Mouse (Mus musculus) heart, embryonic 10.5 days (tissue): ENCODE data around the gene Slc39a7. TPM values are rescaled to one million over a fixed set of nuclear protein-coding genes. Genes with fewer than 3 reads are reported as not detected.

Experiments used
- DNase-seq: peaks from one replicate; pipeline ENCODE4 v3.0.0-alpha.2; 2017; ENCODE audit warnings: low spot score
- H3K27ac ChIP-seq: fragments of 300-500 bp; sonication (generic); 2 replicates; pipeline ENCODE4 v1.5.1; 2016; ENCODE audit warnings: mild to moderate bottlenecking
- H3K27me3 ChIP-seq: fragments of 300-500 bp; sonication (generic); 2 replicates; pipeline ENCODE4 v1.6.1; 2016; ENCODE audit warnings: mild to moderate bottlenecking; ENCODE audit not compliant: poor library complexity, insufficient read depth, severe bottlenecking
- H3K36me3 ChIP-seq: fragments of 300-500 bp; sonication (generic); 2 replicates; pipeline ENCODE4 v1.6.1; 2016; ENCODE audit warnings: mild to moderate bottlenecking, moderate library complexity
- H3K4me1 ChIP-seq: fragments of 300-500 bp; sonication (generic); 2 replicates; pipeline ENCODE4 v1.6.1; 2016; ENCODE audit warnings: mild to moderate bottlenecking
- H3K4me3 ChIP-seq: fragments of 300-500 bp; sonication (generic); 2 replicates; pipeline ENCODE4 v1.5.1; 2016; ENCODE audit warnings: mild to moderate bottlenecking, moderate library complexity
- H3K9me3 ChIP-seq: fragments of 300-500 bp; sonication (generic); 2 replicates; pipeline ENCODE4 v1.6.1; 2016; ENCODE audit warnings: mild to moderate bottlenecking, moderate library complexity
- WGBS: fragments of 180-500 bp; shearing (Covaris S2); methylation state at CpG from one replicate; pipeline ENCODE4 v1.1.7; 2016; 5-methylcytosine and 5-hydroxymethylcytosine counted together
- polyA plus RNA-seq: library from polyadenylated mRNA; unstranded; fragments of >200 nt; fragmentation: Nextera tagmentation; extraction: Ambion mirVana; gene quantifications from 2 replicates; pipeline ENCODE4 v1.2.1, GENCODE M21; 2016

Gene Slc39a7
- polyA plus RNA-seq, 1 experiment from 2014 or later, result 180 TPM

DNA sequence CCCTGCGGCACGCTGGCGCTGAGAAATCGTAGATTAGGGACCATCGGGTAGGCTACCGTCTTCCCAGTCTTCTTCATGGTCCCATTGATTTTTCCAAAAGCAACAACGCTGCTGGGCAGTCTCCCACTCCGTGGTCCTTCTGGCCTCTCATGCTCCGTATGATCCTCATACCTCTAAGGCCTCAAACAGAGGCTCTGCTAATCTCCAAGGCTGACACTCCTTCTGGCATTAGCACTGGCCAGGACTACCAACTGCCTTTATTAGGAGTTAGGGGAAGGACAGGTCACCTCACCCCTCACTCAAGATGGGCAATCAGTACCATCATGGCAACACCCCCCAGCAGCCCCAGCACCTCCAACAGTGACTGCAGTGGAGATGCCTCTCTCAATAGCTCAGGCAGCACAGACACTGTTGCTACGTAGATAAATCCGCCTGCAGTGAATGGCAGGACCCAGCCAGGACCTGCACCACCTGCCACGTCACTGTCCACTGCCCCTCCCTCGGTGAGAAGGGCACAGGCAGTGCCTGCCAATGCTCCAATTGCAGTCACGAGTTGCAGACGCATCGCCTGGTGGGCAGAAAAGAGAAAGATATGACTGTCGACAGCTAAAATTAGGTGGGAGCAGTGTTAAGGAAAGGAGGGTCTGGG is 2.9 kb downstream of the Slc39a7 start:
- Histone ChIP-seq H3K27me3 (no peaks in the 10 kb centered on the region), H3K9me3 (no peaks in the 10 kb centered on the region), H3K36me3 (peaks cover 27% of the 10 kb centered on the region), H3K4me3 (peak overlapping the region; percentile 76), H3K27ac (peak overlapping the region; percentile 86; the same call in 1 of the 2 replicates), H3K4me1 (peaks cover 86% of the 10 kb centered on the region)
- 75% methylated on average over 17 of the region's 17 CpGs for WGBS
- DNase-seq, result peak; percentile 77

GRCm38 (mm10) chr17:34027656-34028223 is 3.7 kb downstream of the Slc39a7 start, which contains the start of gene H2-Ke6:
TSS of gene H2-Ke6 (minus strand) at chr17:34028060.
- DNase-seq, result peak; percentile 97
- Histone ChIP-seq H3K4me3 (peak within 1 kb of the TSS; percentile 76), H3K9me3 (no peaks in the 10 kb centered on the region), H3K27me3 (no peaks in the 10 kb centered on the region), H3K4me1 (peaks cover 81% of the 10 kb centered on the region), H3K36me3 (peaks cover 30% of the 10 kb centered on the region), H3K27ac (peak within 1 kb of the TSS; percentile 86)
- under 1% methylated on average over 49 of the region's 49 CpGs for WGBS

DNA sequence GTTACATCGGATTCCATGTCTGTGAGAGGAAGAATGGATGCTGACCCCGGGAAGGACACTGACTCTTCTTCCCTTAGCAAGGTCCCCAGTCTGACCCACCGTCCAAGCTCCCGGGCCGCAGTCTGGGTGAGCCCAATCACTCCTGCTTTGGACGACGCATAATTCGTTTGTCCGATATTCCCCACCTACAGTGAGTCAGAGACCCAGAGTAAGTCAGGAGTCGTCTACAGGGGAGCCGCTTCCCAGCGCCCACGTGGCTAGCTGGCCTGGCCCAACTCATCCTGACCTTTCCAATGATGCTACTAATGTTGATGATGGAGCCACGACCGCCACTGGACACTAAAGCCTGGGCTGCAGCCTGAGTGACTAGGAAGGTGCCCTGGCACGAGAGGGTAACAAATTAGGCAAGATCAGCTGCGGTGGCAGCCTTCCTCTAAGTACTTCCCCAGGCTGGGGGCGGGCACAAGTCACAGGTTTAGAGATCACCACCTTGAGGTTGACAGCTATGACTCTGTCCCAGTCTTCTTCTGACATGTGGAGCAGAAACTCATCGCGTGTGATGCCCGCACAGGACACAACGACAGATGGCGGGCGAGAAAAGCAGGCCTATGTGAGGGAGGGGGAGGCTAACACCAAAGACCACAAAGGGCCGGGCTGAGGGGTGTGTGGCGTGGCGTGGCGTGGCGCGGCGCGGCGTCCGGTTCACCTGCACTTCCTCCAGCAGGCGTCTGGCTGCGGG is 4.4 kb downstream of the Slc39a7 start:
- 11% methylated on average over 36 of the region's 36 CpGs for WGBS
- Histone ChIP-seq H3K36me3 (peaks cover 36% of the 10 kb centered on the region), H3K27ac (peak overlapping the region; percentile 86), H3K4me3 (peak overlapping the region; percentile 76), H3K4me1 (peaks cover 75% of the 10 kb centered on the region), H3K9me3 (no peaks in the 10 kb centered on the region), H3K27me3 (no peaks in the 10 kb centered on the region)
- peak; percentile 75 for DNase-seq

- no peaks in the 10 kb centered on the region for H3K9me3 ChIP-seq
- H3K4me1 ChIP-seq, result peaks cover 75% of the 10 kb centered on the region
- H3K27ac ChIP-seq, result 0 out of 2 replicates have a peak overlapping the region, but pooled peaks have one; percentile 99
- 20% methylated on average over 2 of the region's 2 CpGs for WGBS
- peak overlapping the region; percentile 90; the same call in 1 of the 2 replicates for H3K4me3 ChIP-seq
- no peaks in the 10 kb centered on the region for H3K27me3 ChIP-seq
- H3K36me3 ChIP-seq, result peaks cover 45% of the 10 kb centered on the region
- DNase-seq, result no peak
Measured at GRCm38 (mm10) chr17:34026221-34026620, 5.3 kb downstream of the Slc39a7 start.

DNA sequence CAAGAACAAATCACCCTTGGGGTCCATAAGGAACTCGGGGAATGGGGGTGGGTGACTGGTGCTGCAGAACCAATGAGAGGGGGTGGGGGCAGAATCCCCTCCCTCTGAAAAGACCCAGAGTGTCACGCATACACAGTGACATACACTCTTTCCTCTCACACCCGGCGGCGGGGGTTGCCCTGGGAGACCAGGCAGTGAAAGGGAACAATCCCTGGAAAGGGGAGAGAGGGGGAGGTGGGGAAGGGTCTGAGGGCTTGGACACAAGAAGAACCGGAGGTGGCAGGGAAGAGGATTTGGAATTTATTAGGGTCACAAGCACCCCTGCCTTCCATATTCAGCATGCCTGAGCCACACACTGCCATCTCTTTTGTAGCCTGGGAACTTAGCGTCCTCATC is 5.7 kb downstream of the Slc39a7 start:
- H3K36me3 ChIP-seq, result peaks cover 50% of the 10 kb centered on the region
- H3K27ac ChIP-seq, result peak overlapping the region; percentile 99
- WGBS, result 14% methylated on average over 7 of the region's 7 CpGs
- no peaks in the 10 kb centered on the region for H3K27me3 ChIP-seq
- peak overlapping the region; percentile 90 for H3K4me3 ChIP-seq
- H3K9me3 ChIP-seq, result no peaks in the 10 kb centered on the region
- peak; percentile 76 for DNase-seq
- H3K4me1 ChIP-seq, result peaks cover 75% of the 10 kb centered on the region

- Histone ChIP-seq H3K27ac (peak overlapping the region; percentile 99), H3K9me3 (no peaks in the 10 kb centered on the region; the same call in 1 of the 2 replicates), H3K4me1 (peaks cover 68% of the 10 kb centered on the region), H3K27me3 (no peaks in the 10 kb centered on the region), H3K36me3 (peaks cover 51% of the 10 kb centered on the region), H3K4me3 (peak overlapping the region; percentile 90)
- peak; percentile 75 for DNase-seq
- WGBS, result under 1% methylated on average over 56 of the region's 57 CpGs
Measured at GRCm38 (mm10) chr17:34024861-34025755, 6.4 kb downstream of the Slc39a7 start.

DNA sequence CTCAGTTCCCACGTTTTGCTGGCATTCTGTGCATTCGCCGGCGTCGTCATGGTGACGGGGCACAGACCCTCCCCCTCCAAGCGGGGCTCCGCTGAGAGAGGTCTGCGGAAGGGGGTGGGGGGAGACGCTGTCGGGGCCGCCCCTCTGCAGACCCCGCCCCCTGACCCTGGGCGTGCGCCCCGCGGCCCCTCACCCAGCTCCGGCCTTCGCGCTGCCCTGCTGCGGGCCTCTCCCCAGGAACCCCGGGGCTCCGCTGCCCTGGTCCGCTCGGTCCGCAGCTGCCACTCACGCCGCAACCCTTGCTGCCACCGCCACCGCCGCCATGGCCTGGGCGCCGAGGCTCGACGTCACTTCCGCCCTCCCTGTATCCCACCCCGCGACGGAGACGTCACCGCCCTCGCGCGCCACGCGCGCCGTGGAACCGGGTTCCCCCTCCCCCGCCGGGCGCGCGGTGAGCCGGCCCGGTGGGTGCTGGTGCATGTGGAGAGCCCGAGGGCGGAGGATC is 7.1 kb downstream of the Slc39a7 start, which contains the start of gene Ring1:
TSS of gene Ring1 (minus strand) at position 364 of the 505 bp plus-strand sequence.
- peaks cover 43% of the 10 kb centered on the region for H3K36me3 ChIP-seq
- H3K4me1 ChIP-seq, result peaks cover 61% of the 10 kb centered on the region
- peak within 1 kb of the TSS; percentile 99 for H3K27ac ChIP-seq
- 2% methylated on average over 56 of the region's 58 CpGs for WGBS
- H3K4me3 ChIP-seq, result peak within 1 kb of the TSS; percentile 90
- peak; percentile 92 for DNase-seq
- H3K9me3 ChIP-seq, result peaks cover 3% of the 10 kb centered on the region; the same call in 1 of the 2 replicates
- no peaks in the 10 kb centered on the region for H3K27me3 ChIP-seq

- H3K36me3 ChIP-seq, result peaks cover 36% of the 10 kb centered on the region
- peaks cover 54% of the 10 kb centered on the region for H3K4me1 ChIP-seq
- WGBS, result 66% methylated on average over 9 of the region's 9 CpGs
- peak overlapping the region; percentile 99; the same call in 1 of the 2 replicates for H3K27ac ChIP-seq
- no peaks in the 10 kb centered on the region for H3K27me3 ChIP-seq
- H3K4me3 ChIP-seq, result peak overlapping the region; percentile 90
- peak; percentile 71 for DNase-seq
- H3K9me3 ChIP-seq, result peaks cover 6% of the 10 kb centered on the region; the same call in 1 of the 2 replicates
Measured at GRCm38 (mm10) chr17:34023678-34024077, 7.8 kb downstream of the Slc39a7 start.

- H3K4me3 ChIP-seq, result 0 out of 2 replicates have a peak overlapping the region, but pooled peaks have one; percentile 90
Measured at GRCm38 (mm10) chr17:34022987-34023386, 8.5 kb downstream of the Slc39a7 start.

DNA sequence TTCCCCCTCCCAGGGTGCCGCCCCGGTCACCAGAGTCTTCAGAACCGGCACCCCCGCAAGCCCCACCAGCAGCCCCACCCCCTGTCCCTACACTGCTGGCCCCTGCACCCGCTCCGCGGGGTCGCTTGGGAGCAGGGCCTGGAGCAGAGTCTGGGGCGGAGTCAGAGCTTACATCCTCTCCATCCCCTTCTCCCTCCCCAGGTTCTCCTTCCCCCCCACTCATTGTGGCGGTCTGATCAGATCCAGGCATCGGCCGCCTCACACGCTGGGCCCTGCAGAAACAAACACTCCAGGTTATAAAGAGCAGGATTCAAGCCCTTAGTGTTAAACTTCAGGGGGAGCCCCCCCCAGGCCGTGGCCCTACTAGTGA is 9.1 kb downstream of the Slc39a7 start:
- Histone ChIP-seq H3K27ac (no peak overlapping the region), H3K4me3 (0 out of 2 replicates have a peak overlapping the region, but pooled peaks have one; percentile 90), H3K9me3 (peaks cover 6% of the 10 kb centered on the region; the same call in 1 of the 2 replicates), H3K36me3 (peaks cover 28% of the 10 kb centered on the region), H3K27me3 (no peaks in the 10 kb centered on the region), H3K4me1 (peaks cover 41% of the 10 kb centered on the region)
- 89% methylated on average over 14 of the region's 14 CpGs for WGBS
- peak; percentile 72 for DNase-seq

More at GRCm38 (mm10) chr17:34022987-34023386, 8.5 kb downstream of the Slc39a7 start:
- peaks cover 30% of the 10 kb centered on the region for H3K36me3 ChIP-seq
- H3K27ac ChIP-seq, result no peak overlapping the region
- H3K4me1 ChIP-seq, result peaks cover 47% of the 10 kb centered on the region
- no peak for DNase-seq
- H3K9me3 ChIP-seq, result peaks cover 6% of the 10 kb centered on the region; the same call in 1 of the 2 replicates
- 94% methylated on average over 20 of the region's 20 CpGs for WGBS
- no peaks in the 10 kb centered on the region for H3K27me3 ChIP-seq

- H3K9me3 ChIP-seq, result peaks cover 6% of the 10 kb centered on the region; the same call in 1 of the 2 replicates
- H3K36me3 ChIP-seq, result peaks cover 28% of the 10 kb centered on the region
- no peak overlapping the region for H3K27ac ChIP-seq
- H3K4me1 ChIP-seq, result peaks cover 35% of the 10 kb centered on the region
- H3K27me3 ChIP-seq, result no peaks in the 10 kb centered on the region
- H3K4me3 ChIP-seq, result no peak overlapping the region
- peak; percentile 68 for DNase-seq
- 90% methylated on average over 22 of the region's 23 CpGs for WGBS
Measured at GRCm38 (mm10) chr17:34021539-34022413, 9.7 kb downstream of the Slc39a7 start.
